Mouse (Mus musculus): ENCODE measurements around the gene Bank1. TPM values are rescaled to one million over a fixed set of nuclear protein-coding genes. Genes with fewer than 3 reads are reported as not detected.

The Bank1 gene
- not detected for polyA plus RNA-seq (2012; fragmentation: generic; extraction: Trizol)

DNA sequence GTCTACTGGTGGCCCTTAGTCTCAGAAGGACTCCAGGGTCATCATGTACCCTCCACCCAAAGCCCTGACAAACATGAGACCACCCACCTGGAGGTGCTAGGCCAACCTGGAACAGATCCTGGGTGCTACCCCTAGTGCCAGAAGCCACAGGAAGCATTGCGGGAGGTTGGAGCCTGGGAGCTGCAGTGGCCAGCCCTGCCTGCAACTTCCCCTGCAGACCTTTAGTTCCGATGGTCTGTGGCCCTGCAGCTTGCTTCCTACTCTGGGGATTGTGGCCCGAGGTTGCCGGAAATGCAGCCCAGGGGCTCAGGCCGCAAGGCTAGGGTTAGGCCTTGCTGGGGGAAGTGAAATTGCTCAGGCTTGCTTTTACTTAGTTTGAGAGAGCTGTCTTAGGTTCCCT lies at the start of gene Bank1:
Bank1 (minus strand) TSS at position 284 of the 400 bp plus-strand sequence.
- Histone ChIP-seq H3K4me3 (no peak within 1 kb of the TSS), H3K79me2 (ENCODE audit: control insufficient read depth, insufficient read depth) (no peaks in the 10 kb centered on the region), H3K4me2 (ENCODE audit: low read depth) (no peak within 1 kb of the TSS), H3K36me3 (ENCODE audit: control insufficient read depth, insufficient read depth) (no peaks in the 10 kb centered on the region), H3ac (ENCODE audit: control insufficient read depth, insufficient read length) (no peak within 1 kb of the TSS), H3K27me3 (ENCODE audit: control insufficient read depth, insufficient read depth, insufficient read length) (no peaks in the 10 kb centered on the region)
- TF ChIP-seq CEBPB (IDR thresholded peaks at IDR 0.05; ENCODE audit: insufficient read depth, poor library complexity, severe bottlenecking) (no peak), USF1 (IDR thresholded peaks at IDR 0.05; ENCODE audit: low read depth) (no peak), TCF3 (IDR thresholded peaks at IDR 0.05; ENCODE audit: insufficient read length, low read depth) (no peak), POLR2A (IDR thresholded peaks at IDR 0.05; ENCODE audit: insufficient read length, low read depth) (no peak), E2F4 (IDR thresholded peaks at IDR 0.05; ENCODE audit: insufficient read depth) (no peak), POLR2AphosphoS2 (IDR thresholded peaks at IDR 0.05; ENCODE audit: insufficient read length, low read depth) (no peak), REST (IDR thresholded peaks at IDR 0.05; ENCODE audit: insufficient read depth, insufficient read length) (no peak), MYOD1 (IDR thresholded peaks at IDR 0.05; ENCODE audit: control insufficient read depth in 1 of 3, insufficient read length in 2 of 3, low read depth in 2 of 3) (no peak)

DNA sequence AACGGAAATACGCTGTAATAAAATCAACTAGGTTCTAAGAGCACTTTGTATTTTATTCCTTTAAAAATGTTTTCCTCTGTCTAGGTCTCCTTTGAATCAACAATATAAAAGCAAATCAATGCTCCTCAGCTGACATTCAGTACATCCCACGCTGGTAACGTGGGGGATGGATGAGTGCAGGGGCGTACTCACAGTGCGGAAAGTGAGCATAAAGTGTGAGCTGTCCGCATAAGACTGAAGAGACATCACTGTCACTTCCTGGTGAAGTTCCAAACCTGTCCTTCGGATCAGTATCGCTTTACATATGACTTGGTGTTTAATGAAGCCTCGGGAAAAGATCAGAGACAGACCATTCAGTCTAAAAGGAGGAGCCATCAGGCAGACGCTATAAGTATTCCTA lies 44.0 kb upstream of the Bank1 start:
- Histone ChIP-seq H3K4me2 (ENCODE audit: low read depth) (no peak overlapping the region), H3K27me3 (ENCODE audit: control insufficient read depth, insufficient read depth, insufficient read length) (no peaks in the 10 kb centered on the region), H3K79me2 (ENCODE audit: control insufficient read depth, insufficient read depth) (no peaks in the 10 kb centered on the region), H3ac (ENCODE audit: control insufficient read depth, insufficient read length) (no peak overlapping the region), H3K4me3 (no peak overlapping the region), H3K36me3 (ENCODE audit: control insufficient read depth, insufficient read depth) (no peaks in the 10 kb centered on the region)
- TF ChIP-seq POLR2A (IDR thresholded peaks at IDR 0.05; ENCODE audit: insufficient read length, low read depth), result no peak
- no peak for TF ChIP-seq TCF12 (IDR thresholded peaks at IDR 0.05; ENCODE audit: insufficient read depth, poor library complexity, severe bottlenecking)
- no peak for TF ChIP-seq USF1 (IDR thresholded peaks at IDR 0.05; ENCODE audit: low read depth)
- no peak for TF ChIP-seq MAX (IDR thresholded peaks at IDR 0.05; ENCODE audit: low read depth)
- no peak for TF ChIP-seq MYOD1 (IDR thresholded peaks at IDR 0.05; ENCODE audit: control insufficient read depth in 1 of 3, insufficient read length in 2 of 3, low read depth in 2 of 3)
- no peak for TF ChIP-seq CEBPB (IDR thresholded peaks at IDR 0.05; ENCODE audit: insufficient read depth, poor library complexity, severe bottlenecking)
- TF ChIP-seq SRF (IDR thresholded peaks at IDR 0.05; ENCODE audit: control insufficient read depth, insufficient read length, low read depth), result no peak
- no peak for TF ChIP-seq MYOG (IDR thresholded peaks at IDR 0.05; ENCODE audit: control insufficient read depth in 1 of 3, insufficient read depth in 1 of 3, insufficient read length in 2 of 3, low read depth in 2 of 3)
- no peak for TF ChIP-seq POLR2AphosphoS2 (IDR thresholded peaks at IDR 0.05; ENCODE audit: insufficient read length, low read depth)
- TF ChIP-seq REST (IDR thresholded peaks at IDR 0.05; ENCODE audit: insufficient read depth, insufficient read length), result no peak
- no peak for TF ChIP-seq TCF3 (IDR thresholded peaks at IDR 0.05; ENCODE audit: insufficient read length, low read depth)
- TF ChIP-seq E2F4 (IDR thresholded peaks at IDR 0.05; ENCODE audit: insufficient read depth), result no peak

DNA sequence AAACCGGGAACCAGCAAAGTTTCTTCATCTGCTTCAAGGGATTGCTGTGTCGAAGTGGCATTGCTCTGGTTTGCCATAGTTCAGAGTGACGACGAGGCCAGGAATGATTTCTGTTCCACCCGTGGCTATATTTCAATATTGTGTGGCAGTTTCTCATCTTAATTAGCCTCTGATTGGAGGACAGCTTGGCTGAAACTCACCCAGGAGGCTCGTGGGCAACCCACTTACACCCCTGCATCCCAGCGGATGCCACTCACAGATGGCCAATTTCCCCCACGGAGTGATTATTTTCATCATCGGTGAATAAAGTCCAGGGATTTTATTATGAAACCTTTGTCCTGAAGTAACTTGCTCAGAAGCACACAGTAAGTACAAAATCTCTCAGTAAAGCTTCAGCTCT lies 43.6 kb upstream of the Bank1 start:
- TF ChIP-seq USF1 (IDR thresholded peaks at IDR 0.05; ENCODE audit: low read depth) (no peak), MAX (IDR thresholded peaks at IDR 0.05; ENCODE audit: low read depth) (no peak), CEBPB (IDR thresholded peaks at IDR 0.05; ENCODE audit: insufficient read depth, poor library complexity, severe bottlenecking) (no peak), SRF (IDR thresholded peaks at IDR 0.05; ENCODE audit: control insufficient read depth, insufficient read length, low read depth) (no peak), TCF12 (IDR thresholded peaks at IDR 0.05; ENCODE audit: insufficient read depth, poor library complexity, severe bottlenecking) (no peak), POLR2AphosphoS2 (IDR thresholded peaks at IDR 0.05; ENCODE audit: insufficient read length, low read depth) (no peak), E2F4 (IDR thresholded peaks at IDR 0.05; ENCODE audit: insufficient read depth) (no peak), TCF3 (IDR thresholded peaks at IDR 0.05; ENCODE audit: insufficient read length, low read depth) (no peak), REST (IDR thresholded peaks at IDR 0.05; ENCODE audit: insufficient read depth, insufficient read length) (no peak), MYOG (IDR thresholded peaks at IDR 0.05; ENCODE audit: control insufficient read depth in 1 of 3, insufficient read depth in 1 of 3, insufficient read length in 2 of 3, low read depth in 2 of 3) (no peak), POLR2A (IDR thresholded peaks at IDR 0.05; ENCODE audit: insufficient read length, low read depth) (no peak), MYOD1 (IDR thresholded peaks at IDR 0.05; ENCODE audit: control insufficient read depth in 1 of 3, insufficient read length in 2 of 3, low read depth in 2 of 3) (no peak)
- H3ac ChIP-seq (ENCODE audit: control insufficient read depth, insufficient read length), result no peak overlapping the region
- no peaks in the 10 kb centered on the region for H3K36me3 ChIP-seq (ENCODE audit: control insufficient read depth, insufficient read depth)
- H3K4me3 ChIP-seq, result no peak overlapping the region
- no peaks in the 10 kb centered on the region for H3K27me3 ChIP-seq (ENCODE audit: control insufficient read depth, insufficient read depth, insufficient read length)
- H3K79me2 ChIP-seq (ENCODE audit: control insufficient read depth, insufficient read depth), result no peaks in the 10 kb centered on the region
- H3K4me2 ChIP-seq (ENCODE audit: low read depth), result no peak overlapping the region

DNA sequence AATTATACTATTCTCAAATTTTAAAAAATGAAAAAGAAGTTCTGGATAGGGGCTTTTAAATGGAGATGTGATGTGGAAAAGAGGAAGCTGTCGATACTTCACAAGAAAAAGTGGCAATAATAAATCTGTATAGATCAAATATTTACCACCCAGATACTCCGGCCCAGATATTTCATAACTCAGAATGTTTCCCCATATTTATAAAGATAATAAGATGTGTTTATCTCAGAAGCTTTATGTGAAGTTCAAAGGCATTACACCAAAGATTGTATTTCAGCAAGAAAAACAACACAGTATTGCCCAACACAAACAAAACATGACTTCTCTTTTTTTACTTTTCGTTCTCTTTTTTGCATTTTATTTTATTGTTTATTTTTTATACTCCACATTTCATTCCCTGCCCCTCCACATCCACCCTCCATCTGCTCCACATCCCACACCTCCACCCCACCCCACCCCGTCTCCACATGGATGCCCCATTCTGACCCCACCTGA lies 42.7 kb upstream of the Bank1 start:
- no peak for TF ChIP-seq E2F4 (IDR thresholded peaks at IDR 0.05; ENCODE audit: insufficient read depth)
- no peak for TF ChIP-seq MYOD1 (IDR thresholded peaks at IDR 0.05; ENCODE audit: control insufficient read depth in 1 of 3, insufficient read length in 2 of 3, low read depth in 2 of 3)
- TF ChIP-seq POLR2AphosphoS2 (IDR thresholded peaks at IDR 0.05; ENCODE audit: insufficient read length, low read depth), result no peak
- TF ChIP-seq MYOG (IDR thresholded peaks at IDR 0.05; ENCODE audit: control insufficient read depth in 1 of 3, insufficient read depth in 1 of 3, insufficient read length in 2 of 3, low read depth in 2 of 3), result no peak
- TF ChIP-seq TCF12 (IDR thresholded peaks at IDR 0.05; ENCODE audit: insufficient read depth, poor library complexity, severe bottlenecking), result no peak
- no peak for TF ChIP-seq REST (IDR thresholded peaks at IDR 0.05; ENCODE audit: insufficient read depth, insufficient read length)
- no peak for TF ChIP-seq CEBPB (IDR thresholded peaks at IDR 0.05; ENCODE audit: insufficient read depth, poor library complexity, severe bottlenecking)
- no peak for TF ChIP-seq POLR2A (IDR thresholded peaks at IDR 0.05; ENCODE audit: insufficient read length, low read depth)
- TF ChIP-seq SRF (IDR thresholded peaks at IDR 0.05; ENCODE audit: control insufficient read depth, insufficient read length, low read depth), result no peak
- TF ChIP-seq MAX (IDR thresholded peaks at IDR 0.05; ENCODE audit: low read depth), result no peak
- no peak for TF ChIP-seq USF1 (IDR thresholded peaks at IDR 0.05; ENCODE audit: low read depth)
- TF ChIP-seq TCF3 (IDR thresholded peaks at IDR 0.05; ENCODE audit: insufficient read length, low read depth), result no peak
- Histone ChIP-seq H3K79me2 (ENCODE audit: control insufficient read depth, insufficient read depth) (no peaks in the 10 kb centered on the region), H3K4me2 (ENCODE audit: low read depth) (no peak overlapping the region), H3ac (ENCODE audit: control insufficient read depth, insufficient read length) (no peak overlapping the region), H3K4me3 (no peak overlapping the region), H3K27me3 (ENCODE audit: control insufficient read depth, insufficient read depth, insufficient read length) (no peaks in the 10 kb centered on the region), H3K36me3 (ENCODE audit: control insufficient read depth, insufficient read depth) (no peaks in the 10 kb centered on the region)

Measured in myocyte (in vitro differentiated cells).